Mouse (Mus musculus): ENCODE data around the gene Gm21970. TPM values are rescaled to one million over a fixed set of nuclear protein-coding genes. Genes with fewer than 3 reads are reported as not detected.

Gene Gm21970
- polyA plus RNA-seq, 1 experiment from 2014 or later = not detected

DNA sequence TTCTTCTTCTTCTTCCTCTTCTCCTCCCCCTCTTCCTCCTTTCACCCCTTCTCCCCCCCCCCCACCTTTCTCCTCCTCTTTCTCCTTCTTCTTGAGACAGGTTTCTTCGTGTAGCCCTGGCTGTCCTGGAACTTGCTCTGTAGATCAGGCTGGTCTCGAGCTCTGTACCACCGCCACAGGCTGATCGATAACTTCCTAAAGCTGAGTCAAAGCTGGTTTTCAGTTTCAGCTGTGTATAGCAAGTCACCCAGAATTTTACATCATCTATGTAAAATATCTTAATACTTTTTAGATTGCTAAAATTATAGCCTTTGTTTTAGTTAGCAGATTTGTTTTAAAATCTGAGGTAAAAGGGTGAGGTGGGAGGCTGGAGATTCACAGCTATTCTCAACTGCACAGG is 53.3 kb downstream of the Gm21970 start:
- H3K4me3 ChIP-seq (ENCODE audit: low read depth, low read length) = no peak overlapping the region
- no peaks in the 10 kb centered on the region for H3K9me3 ChIP-seq (ENCODE audit: low read length)
- H3K36me3 ChIP-seq (ENCODE audit: insufficient read depth, low read length) = no peaks in the 10 kb centered on the region
- H3K27me3 ChIP-seq (replicated peaks; ENCODE audit: insufficient read depth, low read length) = no peaks in the 10 kb centered on the region
- ATAC-seq = no peak
- 71% methylated on average over 4 of the region's 4 CpGs for WGBS
- TF ChIP-seq CTCF (IDR thresholded peaks at IDR 0.05) = no peak
- TF ChIP-seq EP300 (IDR thresholded peaks at IDR 0.05) = no peak
- no peak overlapping the region for H3K27ac ChIP-seq (ENCODE audit: low read length)
- no peak overlapping the region for H3K9ac ChIP-seq (replicated peaks; ENCODE audit: low read depth)
- no peak overlapping the region for H3K4me2 ChIP-seq (replicated peaks; ENCODE audit: low read depth, low read length)
- peaks cover 3% of the 10 kb centered on the region; the same call in 1 of the 2 replicates for H3K4me1 ChIP-seq (ENCODE audit: insufficient read depth, low read depth, low read length)
- no peak for DNase-seq (ENCODE audit: low spot score)

DNA sequence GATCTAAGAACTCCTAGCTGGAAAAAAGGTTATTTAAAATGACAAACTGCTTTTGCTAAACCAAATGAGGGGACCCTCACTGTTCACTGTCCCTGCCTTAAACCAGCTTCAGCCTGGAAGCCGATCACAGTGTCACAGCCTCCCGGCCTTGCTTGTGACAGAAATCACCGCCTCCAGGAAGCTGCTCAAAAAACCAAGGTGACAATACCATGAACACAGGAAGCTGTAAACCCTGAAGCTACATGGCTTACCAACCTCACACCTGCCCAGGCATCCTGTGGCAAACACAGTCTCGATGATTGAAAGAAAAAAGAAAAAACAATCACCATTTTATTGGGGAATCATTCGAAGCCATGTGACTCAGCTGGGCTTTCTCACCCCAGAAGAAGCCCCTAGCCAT is 54.0 kb downstream of the Gm21970 start:
- ATAC-seq = no peak
- 66% methylated on average over 5 of the region's 5 CpGs for WGBS
- DNase-seq (ENCODE audit: low spot score) = no peak
- Histone ChIP-seq H3K9me3 (ENCODE audit: low read length) (no peaks in the 10 kb centered on the region), H3K4me1 (ENCODE audit: insufficient read depth, low read depth, low read length) (peaks cover 3% of the 10 kb centered on the region; the same call in 1 of the 2 replicates), H3K4me3 (ENCODE audit: low read depth, low read length) (no peak overlapping the region), H3K27ac (ENCODE audit: low read length) (no peak overlapping the region), H3K9ac (replicated peaks; ENCODE audit: low read depth) (no peak overlapping the region), H3K27me3 (replicated peaks; ENCODE audit: insufficient read depth, low read length) (no peaks in the 10 kb centered on the region), H3K4me2 (replicated peaks; ENCODE audit: low read depth, low read length) (no peak overlapping the region), H3K36me3 (ENCODE audit: insufficient read depth, low read length) (no peaks in the 10 kb centered on the region)
- no peak for TF ChIP-seq EP300 (IDR thresholded peaks at IDR 0.05)
- TF ChIP-seq CTCF (IDR thresholded peaks at IDR 0.05) = no peak

DNA sequence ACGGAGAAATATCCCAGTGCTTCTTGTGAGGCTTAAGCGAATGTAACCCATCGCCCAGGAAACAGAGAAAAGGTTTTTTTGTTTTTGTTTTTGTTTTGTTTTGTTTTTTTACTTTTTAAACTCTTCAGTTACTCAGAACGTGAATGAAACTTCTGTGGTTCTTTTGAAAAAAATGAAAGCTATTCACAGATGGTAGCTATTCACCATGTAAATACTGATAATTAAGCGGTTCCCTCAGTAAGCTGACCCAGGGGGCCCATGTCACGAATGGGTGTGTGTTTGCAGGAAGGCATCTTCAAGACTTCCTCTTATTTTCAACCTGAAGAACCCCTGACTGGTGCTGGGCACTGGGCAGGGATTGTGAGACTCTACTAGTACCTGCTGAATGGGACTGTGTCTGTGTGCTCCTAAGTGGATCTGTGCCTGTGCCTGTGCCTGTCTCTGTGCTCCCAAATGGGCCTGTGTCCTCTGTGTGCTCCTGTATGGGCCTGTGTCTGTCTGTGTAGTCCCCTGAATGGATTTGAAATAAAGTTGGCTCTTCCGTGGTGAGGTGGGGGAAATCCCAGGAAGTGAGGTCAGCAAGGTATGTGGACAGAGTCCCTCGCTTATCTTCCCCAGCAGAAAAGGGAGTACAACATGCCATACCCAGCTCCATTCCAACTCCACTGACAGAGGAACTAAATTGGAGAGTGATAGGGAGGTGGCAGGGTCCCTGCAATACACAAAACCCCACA is 55.4 kb downstream of the Gm21970 start:
- Histone ChIP-seq H3K27ac (ENCODE audit: low read length) (0 out of 2 replicates have a peak overlapping the region, but pooled peaks have one; percentile 20), H3K9me3 (ENCODE audit: low read length) (no peaks in the 10 kb centered on the region), H3K4me1 (ENCODE audit: insufficient read depth, low read depth, low read length) (peaks cover under 1% of the 10 kb centered on the region; the same call in 1 of the 2 replicates), H3K27me3 (replicated peaks; ENCODE audit: insufficient read depth, low read length) (no peaks in the 10 kb centered on the region), H3K4me2 (replicated peaks; ENCODE audit: low read depth, low read length) (no peak overlapping the region), H3K4me3 (ENCODE audit: low read depth, low read length) (no peak overlapping the region), H3K9ac (replicated peaks; ENCODE audit: low read depth) (no peak overlapping the region), H3K36me3 (ENCODE audit: insufficient read depth, low read length) (no peaks in the 10 kb centered on the region)
- ATAC-seq = no peak
- TF ChIP-seq CTCF (IDR thresholded peaks at IDR 0.05) (no peak), EP300 (IDR thresholded peaks at IDR 0.05) (no peak)
- no peak for DNase-seq (ENCODE audit: low spot score)
- 62% methylated on average over 8 of the region's 8 CpGs for WGBS

DNA sequence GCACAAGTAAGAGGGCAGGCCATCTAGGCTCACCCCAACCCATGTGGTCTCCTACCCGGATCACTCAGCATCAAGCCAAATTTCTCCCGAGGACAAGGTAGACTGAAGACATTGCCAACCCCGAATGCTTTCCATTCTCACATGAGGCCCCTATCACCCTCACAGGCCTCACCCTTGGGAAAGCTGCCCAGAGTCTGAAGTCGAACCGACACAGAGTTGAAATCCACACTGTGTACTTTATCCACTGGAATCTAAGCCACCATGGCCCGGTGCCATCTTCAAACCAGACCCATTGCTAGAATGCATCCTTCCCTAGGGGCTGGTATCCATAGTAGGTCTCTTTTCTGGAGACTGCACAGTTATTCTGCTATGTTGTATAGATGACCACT is 56.0 kb downstream of the Gm21970 start:
- no peak for DNase-seq (ENCODE audit: low spot score)
- H3K27ac ChIP-seq (ENCODE audit: low read length) = 0 out of 2 replicates have a peak overlapping the region, but pooled peaks have one; percentile 20
- no peaks in the 10 kb centered on the region for H3K36me3 ChIP-seq (ENCODE audit: insufficient read depth, low read length)
- H3K9ac ChIP-seq (replicated peaks; ENCODE audit: low read depth) = no peak overlapping the region
- no peak overlapping the region for H3K4me3 ChIP-seq (ENCODE audit: low read depth, low read length)
- no peak overlapping the region for H3K4me2 ChIP-seq (replicated peaks; ENCODE audit: low read depth, low read length)
- ATAC-seq = no peak
- H3K4me1 ChIP-seq (ENCODE audit: insufficient read depth, low read depth, low read length) = peaks cover 6% of the 10 kb centered on the region
- no peaks in the 10 kb centered on the region for H3K27me3 ChIP-seq (replicated peaks; ENCODE audit: insufficient read depth, low read length)
- TF ChIP-seq CTCF (IDR thresholded peaks at IDR 0.05) (no peak), EP300 (IDR thresholded peaks at IDR 0.05) (no peak)
- 46% methylated on average over 6 of the region's 6 CpGs for WGBS
- H3K9me3 ChIP-seq (ENCODE audit: low read length) = no peaks in the 10 kb centered on the region

DNA sequence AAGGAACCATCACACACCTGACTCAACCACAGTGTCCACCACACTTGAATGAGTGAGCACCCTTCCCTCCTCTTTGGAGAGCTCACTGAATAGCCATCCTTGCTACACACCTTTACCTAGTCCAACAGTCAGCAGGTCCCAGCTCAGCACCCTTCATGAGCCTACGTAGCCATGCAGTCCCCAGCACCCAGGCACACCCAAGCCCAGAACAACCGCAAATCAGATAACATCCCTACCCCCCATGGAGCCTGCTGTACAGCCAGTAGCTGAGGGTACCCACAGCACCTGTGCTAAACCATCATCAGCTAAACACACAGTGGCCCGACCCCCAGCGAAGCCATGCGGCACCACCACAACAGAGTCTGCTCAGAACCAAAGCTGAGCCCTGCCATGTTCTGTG is 56.6 kb downstream of the Gm21970 start:
- ATAC-seq (no peak), DNase-seq (ENCODE audit: low spot score) (no peak)
- H3K9ac ChIP-seq (replicated peaks; ENCODE audit: low read depth) = no peak overlapping the region
- no peak for TF ChIP-seq EP300 (IDR thresholded peaks at IDR 0.05)
- TF ChIP-seq CTCF (IDR thresholded peaks at IDR 0.05) = no peak
- 94% methylated on average over 5 of the region's 5 CpGs for WGBS
- H3K27me3 ChIP-seq (replicated peaks; ENCODE audit: insufficient read depth, low read length) = no peaks in the 10 kb centered on the region
- no peaks in the 10 kb centered on the region for H3K36me3 ChIP-seq (ENCODE audit: insufficient read depth, low read length)
- H3K4me1 ChIP-seq (ENCODE audit: insufficient read depth, low read depth, low read length) = peaks cover 8% of the 10 kb centered on the region
- no peak overlapping the region for H3K4me3 ChIP-seq (ENCODE audit: low read depth, low read length)
- H3K27ac ChIP-seq (ENCODE audit: low read length) = no peak overlapping the region
- no peak overlapping the region for H3K4me2 ChIP-seq (replicated peaks; ENCODE audit: low read depth, low read length)
- no peaks in the 10 kb centered on the region for H3K9me3 ChIP-seq (ENCODE audit: low read length)

DNA sequence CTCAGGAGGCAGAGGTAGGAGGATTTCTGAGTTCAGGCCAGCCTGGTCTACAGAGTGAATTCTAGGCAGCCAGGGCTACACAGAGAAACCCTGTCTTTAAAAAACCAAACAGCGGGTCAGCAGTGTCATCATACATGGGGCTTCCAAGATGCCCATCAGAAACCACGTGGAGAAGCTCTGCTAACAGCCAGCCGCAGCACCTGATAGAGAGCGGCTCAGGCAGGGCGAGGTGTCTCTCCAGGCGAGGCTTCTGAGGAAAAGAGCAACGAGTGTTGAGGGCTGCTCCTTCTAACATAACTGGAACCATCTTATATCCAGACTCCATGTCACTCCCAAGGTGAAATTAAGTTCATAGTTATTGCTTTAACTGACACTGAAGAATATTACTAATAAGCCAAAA is 57.4 kb downstream of the Gm21970 start:
- ATAC-seq = no peak
- H3K9me3 ChIP-seq (ENCODE audit: low read length) = no peaks in the 10 kb centered on the region
- H3K4me3 ChIP-seq (ENCODE audit: low read depth, low read length) = no peak overlapping the region
- 80% methylated on average over 7 of the region's 7 CpGs for WGBS
- no peaks in the 10 kb centered on the region for H3K36me3 ChIP-seq (ENCODE audit: insufficient read depth, low read length)
- peaks cover 8% of the 10 kb centered on the region for H3K4me1 ChIP-seq (ENCODE audit: insufficient read depth, low read depth, low read length)
- H3K9ac ChIP-seq (replicated peaks; ENCODE audit: low read depth) = no peak overlapping the region
- H3K4me2 ChIP-seq (replicated peaks; ENCODE audit: low read depth, low read length) = no peak overlapping the region
- H3K27me3 ChIP-seq (replicated peaks; ENCODE audit: insufficient read depth, low read length) = no peaks in the 10 kb centered on the region
- no peak for TF ChIP-seq CTCF (IDR thresholded peaks at IDR 0.05)
- TF ChIP-seq EP300 (IDR thresholded peaks at IDR 0.05) = no peak
- DNase-seq (ENCODE audit: low spot score) = no peak
- H3K27ac ChIP-seq (ENCODE audit: low read length) = no peak overlapping the region

All from lung, postnatal 0 days (tissue).